Mouse (Mus musculus) G1E (cell line): ENCODE measurements around the gene Grip1.

Experiments
- CTCF ChIP-seq: IDR thresholded peaks from 2 replicates; pipeline ENCODE4 v1.5.1; 2012; ENCODE audit warnings: low read depth, low read length, inconsistent platforms, mixed read lengths
- GATA1 ChIP-seq: IDR thresholded peaks from 2 replicates; pipeline ENCODE4 v1.6.1; 2012; ENCODE audit warnings: borderline replicate concordance, low read length, inconsistent platforms, mixed read lengths

GRCm38 (mm10) chr10:119584666-119585065 is 131.0 kb downstream of the Grip1 start:
- TF ChIP-seq CTCF (no peak), GATA1 (no peak)
